Mouse (Mus musculus): ENCODE data around the gene Flt4. TPM values are rescaled to one million over a fixed set of nuclear protein-coding genes. Genes with fewer than 3 reads are reported as not detected.
A peak's percentile ranks its signal among the peaks of the same experiment; 100 is the strongest.

Gene Flt4
- polyA plus RNA-seq, 1 experiment from 2014 or later: 1.5 TPM

- 0 out of 2 replicates have a peak, but pooled peaks have one; percentile 39 for ATAC-seq (ENCODE audit: low read depth)
- Histone ChIP-seq H3K4me2 (ENCODE audit: low read depth, low read length) (peak overlapping the region; percentile 41), H3K4me1 (ENCODE audit: control insufficient read depth, insufficient read depth, low read length) (no peaks in the 10 kb centered on the region), H3K36me3 (ENCODE audit: control insufficient read depth, insufficient read depth, low read length) (no peaks in the 10 kb centered on the region), H3K9me3 (ENCODE audit: control insufficient read depth, low read length) (no peaks in the 10 kb centered on the region), H3K27ac (ENCODE audit: low read depth, low read length) (no peak overlapping the region), H3K4me3 (ENCODE audit: low read depth, low read length) (no peak overlapping the region), H3K27me3 (ENCODE audit: control insufficient read depth, insufficient read depth, low read length) (peaks cover 16% of the 10 kb centered on the region), H3K9ac (replicated peaks; ENCODE audit: low read depth, low read length) (no peak overlapping the region)
- 6% methylated on average over 22 of the region's 22 CpGs for WGBS
These were observed 25.0 kb downstream of the Flt4 start for GRCm38 (mm10) chr11:49634101-49634500.

DNA sequence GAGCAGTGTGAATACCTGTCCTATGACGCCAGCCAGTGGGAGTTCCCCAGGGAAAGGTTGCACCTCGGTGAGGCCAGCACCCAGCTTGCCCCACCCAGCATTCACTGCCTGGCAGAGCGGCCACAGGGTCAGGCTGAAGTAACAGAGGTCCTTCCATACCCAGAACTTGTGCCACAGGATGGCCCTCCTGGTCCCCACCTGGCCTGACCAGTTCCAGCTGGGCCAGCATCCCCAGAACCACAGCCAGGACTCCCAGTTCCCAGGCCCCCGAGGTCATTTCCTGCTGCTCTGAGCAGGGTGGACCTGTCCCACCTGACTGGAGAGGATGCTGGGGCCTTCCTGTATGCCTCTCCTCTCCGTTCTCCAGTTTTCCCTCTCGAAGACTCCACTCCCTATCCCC, 26.6 kb downstream of the Flt4 start:
- no peaks in the 10 kb centered on the region for H3K4me1 ChIP-seq (ENCODE audit: control insufficient read depth, insufficient read depth, low read length)
- no peaks in the 10 kb centered on the region for H3K36me3 ChIP-seq (ENCODE audit: control insufficient read depth, insufficient read depth, low read length)
- peaks cover 16% of the 10 kb centered on the region for H3K27me3 ChIP-seq (ENCODE audit: control insufficient read depth, insufficient read depth, low read length)
- no peak overlapping the region for H3K9ac ChIP-seq (replicated peaks; ENCODE audit: low read depth, low read length)
- WGBS: 75% methylated on average over 6 of the region's 6 CpGs
- H3K4me3 ChIP-seq (ENCODE audit: low read depth, low read length): no peak overlapping the region
- ATAC-seq (ENCODE audit: low read depth): no peak
- no peaks in the 10 kb centered on the region for H3K9me3 ChIP-seq (ENCODE audit: control insufficient read depth, low read length)
- H3K27ac ChIP-seq (ENCODE audit: low read depth, low read length): no peak overlapping the region
- H3K4me2 ChIP-seq (ENCODE audit: low read depth, low read length): no peak overlapping the region

GRCm38 (mm10) chr11:49636449-49636848, 27.4 kb downstream of the Flt4 start:
- Histone ChIP-seq H3K4me3 (ENCODE audit: low read depth, low read length) (no peak overlapping the region), H3K36me3 (ENCODE audit: control insufficient read depth, insufficient read depth, low read length) (no peaks in the 10 kb centered on the region), H3K27me3 (ENCODE audit: control insufficient read depth, insufficient read depth, low read length) (peaks cover 16% of the 10 kb centered on the region), H3K9ac (replicated peaks; ENCODE audit: low read depth, low read length) (no peak overlapping the region), H3K4me2 (ENCODE audit: low read depth, low read length) (no peak overlapping the region), H3K27ac (ENCODE audit: low read depth, low read length) (no peak overlapping the region), H3K4me1 (ENCODE audit: control insufficient read depth, insufficient read depth, low read length) (no peaks in the 10 kb centered on the region), H3K9me3 (ENCODE audit: control insufficient read depth, low read length) (no peaks in the 10 kb centered on the region)
- WGBS: 2% methylated on average over 11 of the region's 11 CpGs
- no peak for ATAC-seq (ENCODE audit: low read depth)

DNA sequence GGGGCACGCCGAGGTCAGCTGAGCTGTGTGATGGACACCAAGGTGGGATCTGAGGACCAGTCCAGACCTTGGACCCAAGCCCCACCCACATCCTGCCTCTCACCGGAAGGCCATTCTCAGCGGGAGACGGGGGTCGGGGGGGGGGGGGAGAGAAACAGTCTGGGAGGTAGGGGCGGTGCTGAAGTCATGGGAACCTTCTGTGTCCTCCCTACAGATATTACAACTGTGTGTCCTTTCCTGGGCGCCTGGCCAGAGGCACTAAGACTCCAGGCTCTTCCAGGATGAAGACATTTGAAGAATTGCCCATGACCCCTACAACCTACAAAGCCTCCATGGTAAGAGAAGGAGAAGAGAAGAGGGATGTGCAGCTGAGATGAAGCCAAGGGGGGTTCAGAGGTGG, 36.6 kb downstream of the Flt4 start:
- Histone ChIP-seq H3K9me3 (ENCODE audit: control insufficient read depth, low read length) (no peaks in the 10 kb centered on the region), H3K4me2 (ENCODE audit: low read depth, low read length) (no peak overlapping the region), H3K27me3 (ENCODE audit: control insufficient read depth, insufficient read depth, low read length) (no peaks in the 10 kb centered on the region), H3K4me3 (ENCODE audit: low read depth, low read length) (no peak overlapping the region), H3K27ac (ENCODE audit: low read depth, low read length) (no peak overlapping the region), H3K4me1 (ENCODE audit: control insufficient read depth, insufficient read depth, low read length) (no peaks in the 10 kb centered on the region), H3K9ac (replicated peaks; ENCODE audit: low read depth, low read length) (no peak overlapping the region), H3K36me3 (ENCODE audit: control insufficient read depth, insufficient read depth, low read length) (no peaks in the 10 kb centered on the region)
- no peak for ATAC-seq (ENCODE audit: low read depth)
- WGBS: 65% methylated on average over 7 of the region's 8 CpGs

GRCm38 (mm10) chr11:49650113-49650993, 41.3 kb downstream of the Flt4 start:
- no peaks in the 10 kb centered on the region for H3K36me3 ChIP-seq (ENCODE audit: control insufficient read depth, insufficient read depth, low read length)
- ATAC-seq (ENCODE audit: low read depth): no peak
- no peak overlapping the region for H3K4me2 ChIP-seq (ENCODE audit: low read depth, low read length)
- no peaks in the 10 kb centered on the region for H3K9me3 ChIP-seq (ENCODE audit: control insufficient read depth, low read length)
- H3K27me3 ChIP-seq (ENCODE audit: control insufficient read depth, insufficient read depth, low read length): no peaks in the 10 kb centered on the region
- WGBS: 69% methylated on average over 18 of the region's 18 CpGs
- H3K9ac ChIP-seq (replicated peaks; ENCODE audit: low read depth, low read length): no peak overlapping the region
- H3K4me3 ChIP-seq (ENCODE audit: low read depth, low read length): no peak overlapping the region
- no peak overlapping the region for H3K27ac ChIP-seq (ENCODE audit: low read depth, low read length)
- no peaks in the 10 kb centered on the region for H3K4me1 ChIP-seq (ENCODE audit: control insufficient read depth, insufficient read depth, low read length)

- ATAC-seq (ENCODE audit: low read depth): no peak
- Histone ChIP-seq H3K36me3 (ENCODE audit: control insufficient read depth, insufficient read depth, low read length) (no peaks in the 10 kb centered on the region), H3K27me3 (ENCODE audit: control insufficient read depth, insufficient read depth, low read length) (no peaks in the 10 kb centered on the region), H3K27ac (ENCODE audit: low read depth, low read length) (no peak overlapping the region), H3K9me3 (ENCODE audit: control insufficient read depth, low read length) (no peaks in the 10 kb centered on the region), H3K4me1 (ENCODE audit: control insufficient read depth, insufficient read depth, low read length) (no peaks in the 10 kb centered on the region), H3K9ac (replicated peaks; ENCODE audit: low read depth, low read length) (no peak overlapping the region), H3K4me2 (ENCODE audit: low read depth, low read length) (no peak overlapping the region), H3K4me3 (ENCODE audit: low read depth, low read length) (no peak overlapping the region)
- 78% methylated on average over 16 of the region's 16 CpGs for WGBS
These were observed 42.1 kb downstream of the Flt4 start for GRCm38 (mm10) chr11:49650994-49651761.

DNA sequence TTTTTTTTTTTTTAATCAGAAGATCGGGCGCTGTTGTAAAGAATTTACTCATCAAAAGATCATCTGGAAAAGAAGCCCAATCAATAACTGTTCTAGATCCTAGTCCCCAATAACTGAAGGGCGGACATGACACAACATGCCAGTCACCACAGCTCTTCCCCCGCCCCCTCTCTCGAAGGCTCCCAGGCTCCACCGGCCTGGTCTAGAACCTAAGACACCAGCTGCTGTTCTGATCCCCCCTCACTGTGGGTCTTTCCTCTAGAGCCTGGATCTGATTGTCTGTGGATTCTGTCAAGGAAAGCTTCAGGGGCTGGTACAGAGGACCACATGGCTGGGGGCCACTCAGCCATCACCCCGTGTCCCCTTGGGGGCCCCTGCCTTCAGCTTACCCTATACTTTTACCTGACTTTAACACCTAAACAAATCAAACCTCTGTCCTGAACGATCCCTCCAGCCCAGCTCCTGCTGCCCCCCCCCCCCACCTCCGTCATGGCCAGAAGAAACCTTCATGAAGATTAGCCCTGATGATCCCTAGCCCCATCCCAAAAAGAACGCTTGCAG, 42.8 kb downstream of the Flt4 start:
- no peak overlapping the region for H3K4me3 ChIP-seq (ENCODE audit: low read depth, low read length)
- H3K4me2 ChIP-seq (ENCODE audit: low read depth, low read length): no peak overlapping the region
- no peaks in the 10 kb centered on the region for H3K4me1 ChIP-seq (ENCODE audit: control insufficient read depth, insufficient read depth, low read length)
- no peak overlapping the region for H3K27ac ChIP-seq (ENCODE audit: low read depth, low read length)
- 92% methylated on average over 10 of the region's 10 CpGs for WGBS
- H3K36me3 ChIP-seq (ENCODE audit: control insufficient read depth, insufficient read depth, low read length): no peaks in the 10 kb centered on the region
- ATAC-seq (ENCODE audit: low read depth): no peak
- no peak overlapping the region for H3K9ac ChIP-seq (replicated peaks; ENCODE audit: low read depth, low read length)
- H3K27me3 ChIP-seq (ENCODE audit: control insufficient read depth, insufficient read depth, low read length): no peaks in the 10 kb centered on the region
- no peaks in the 10 kb centered on the region for H3K9me3 ChIP-seq (ENCODE audit: control insufficient read depth, low read length)

GRCm38 (mm10) chr11:49652401-49653078, 43.5 kb downstream of the Flt4 start:
- Histone ChIP-seq H3K4me1 (ENCODE audit: control insufficient read depth, insufficient read depth, low read length) (no peaks in the 10 kb centered on the region), H3K4me3 (ENCODE audit: low read depth, low read length) (no peak overlapping the region), H3K9me3 (ENCODE audit: control insufficient read depth, low read length) (no peaks in the 10 kb centered on the region), H3K9ac (replicated peaks; ENCODE audit: low read depth, low read length) (no peak overlapping the region), H3K4me2 (ENCODE audit: low read depth, low read length) (peak overlapping the region; percentile 22; the same call in 1 of the 2 replicates), H3K27ac (ENCODE audit: low read depth, low read length) (no peak overlapping the region), H3K27me3 (ENCODE audit: control insufficient read depth, insufficient read depth, low read length) (no peaks in the 10 kb centered on the region), H3K36me3 (ENCODE audit: control insufficient read depth, insufficient read depth, low read length) (no peaks in the 10 kb centered on the region)
- peak; percentile 80 for ATAC-seq (ENCODE audit: low read depth)
- 23% methylated on average over 19 of the region's 19 CpGs for WGBS

Measured in neural tube, embryonic 14.5 days (tissue).